Mouse (Mus musculus) hindbrain, embryonic 11.5 days (tissue): ENCODE measurements around the gene Lsm6. TPM values are rescaled to one million over a fixed set of nuclear protein-coding genes. Genes with fewer than 3 reads are reported as not detected.

Experiments
- ATAC-seq: fragments of 200-750 bp; cut with Nextera tagmentation; 2 replicates; pipeline ENCODE4 v1.8.0; 2017; ENCODE audit warnings: mild to moderate bottlenecking, moderate TSS enrichment, moderate library complexity; ENCODE audit not compliant: low FRiP score
- DNase-seq: peaks from one replicate; pipeline ENCODE4 v3.0.0-alpha.2; 2015; ENCODE audit warnings: low spot score
- H3K27ac ChIP-seq: fragments of 300-500 bp; sonication (generic); 2 replicates; pipeline ENCODE4 v1.5.1; 2014; ENCODE audit warnings: mild to moderate bottlenecking, low read depth, low read length
- H3K27me3 ChIP-seq: fragments of 300-500 bp; sonication (generic); 2 replicates; pipeline ENCODE4 v1.6.1; 2014; ENCODE audit warnings: mild to moderate bottlenecking, low read length, moderate library complexity, mixed read lengths; ENCODE audit not compliant: control insufficient read depth, insufficient read depth
- H3K36me3 ChIP-seq: fragments of 300-500 bp; sonication (generic); 2 replicates; pipeline ENCODE4 v1.6.1; 2014; ENCODE audit warnings: mild to moderate bottlenecking, low read length, moderate library complexity, mixed read lengths; ENCODE audit not compliant: control insufficient read depth, insufficient read depth
- H3K4me1 ChIP-seq: fragments of 300-500 bp; sonication (generic); replicated peaks from 2 replicates; pipeline ENCODE4 v1.6.1; 2014; ENCODE audit warnings: low read length, mixed read lengths; ENCODE audit not compliant: control insufficient read depth, insufficient read depth
- H3K4me2 ChIP-seq: fragments of 300-500 bp; sonication (generic); replicated peaks from 2 replicates; pipeline ENCODE4 v1.6.1; 2014; ENCODE audit warnings: mild to moderate bottlenecking, low read depth, low read length
- H3K4me3 ChIP-seq: fragments of 300-500 bp; sonication (generic); 2 replicates; pipeline ENCODE4 v1.5.1; 2014; ENCODE audit warnings: low read depth, low read length
- H3K9ac ChIP-seq: fragments of 300-500 bp; sonication (generic); 2 replicates; pipeline ENCODE4 v1.6.1; 2014; ENCODE audit warnings: low read depth, low read length
- H3K9me3 ChIP-seq: fragments of 300-500 bp; sonication (generic); 2 replicates; pipeline ENCODE4 v1.6.1; 2016; ENCODE audit warnings: low read length; ENCODE audit not compliant: control insufficient read depth
- WGBS: fragments of 180-500 bp; shearing (Covaris S2); extraction: QIAGEN DNeasy Blood & Tissue Kit; methylation state at CpG from one replicate; pipeline ENCODE4 v1.1.7; 2014; 5-methylcytosine and 5-hydroxymethylcytosine counted together
- polyA plus RNA-seq: library from polyadenylated mRNA; unstranded; fragments of >200 nt; fragmentation: Nextera tagmentation; extraction: Ambion mirVana; gene quantifications from 2 replicates; pipeline ENCODE4 v1.2.1, GENCODE M21; 2014

Gene Lsm6
- 220 and 233 TPM in 2 replicates for polyA plus RNA-seq

- Histone ChIP-seq H3K27ac (peak within 1 kb of the TSS; percentile 86), H3K9me3 (no peaks in the 10 kb centered on the region), H3K27me3 (no peaks in the 10 kb centered on the region), H3K4me2 (peak within 1 kb of the TSS; percentile 46), H3K4me1 (no peaks in the 10 kb centered on the region), H3K9ac (peak within 1 kb of the TSS; percentile 69), H3K4me3 (peak within 1 kb of the TSS; percentile 56), H3K36me3 (no peaks in the 10 kb centered on the region)
- under 1% methylated on average over 65 of the region's 70 CpGs for WGBS
- DNase-seq = peak; percentile 98
- ATAC-seq = peak; percentile 95
These were observed at the start of gene Lsm6 for GRCm38 (mm10) chr8:78820673-78821310. TSS of gene Lsm6 (minus strand) at chr8:78821140.

DNA sequence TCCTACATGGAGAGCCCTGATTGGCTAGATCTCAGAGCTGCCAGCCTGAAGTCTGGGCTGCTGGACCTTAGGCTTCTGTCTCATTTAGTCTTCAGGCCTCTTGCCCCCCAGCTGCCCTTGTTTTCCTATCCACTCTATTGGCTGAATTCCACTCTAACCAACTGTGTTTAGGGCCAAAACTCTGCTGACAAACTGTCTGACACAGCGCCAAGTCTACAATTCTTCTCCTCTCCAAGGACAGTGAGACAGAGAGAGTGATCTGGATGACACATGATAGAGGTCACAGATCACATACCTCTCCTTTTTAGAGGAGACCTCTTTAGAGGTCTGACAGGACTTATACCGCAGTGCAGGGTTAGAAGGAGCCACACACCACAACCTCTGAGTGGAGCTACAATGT, 46.1 kb upstream of the Lsm6 start:
- H3K4me3 ChIP-seq = no peak overlapping the region
- H3K9me3 ChIP-seq = no peaks in the 10 kb centered on the region
- no peak overlapping the region for H3K27ac ChIP-seq
- 96% methylated on average over 2 of the region's 2 CpGs for WGBS
- DNase-seq (no peak), ATAC-seq (no peak)
- H3K9ac ChIP-seq = no peak overlapping the region
- no peaks in the 10 kb centered on the region for H3K4me1 ChIP-seq
- H3K27me3 ChIP-seq = no peaks in the 10 kb centered on the region
- no peak overlapping the region for H3K4me2 ChIP-seq
- H3K36me3 ChIP-seq = no peaks in the 10 kb centered on the region

DNA sequence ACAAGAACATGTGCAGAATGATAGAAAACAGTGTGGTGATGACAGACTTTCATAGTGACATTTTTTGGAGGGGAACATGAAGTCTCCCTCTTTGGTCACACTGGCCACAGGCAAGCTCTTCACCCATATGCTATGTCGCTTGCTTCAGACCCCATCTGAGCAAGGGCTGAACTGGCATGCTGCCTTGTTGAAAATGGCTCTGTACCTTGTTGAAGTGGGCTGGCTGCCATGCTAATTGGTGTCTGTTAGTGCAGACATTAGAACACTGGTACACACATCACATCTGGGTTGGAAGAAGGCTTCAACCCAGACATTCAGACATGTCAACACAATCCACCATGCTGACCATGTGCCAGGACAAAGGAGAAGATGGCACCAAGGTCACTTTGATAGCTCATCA, 42.1 kb upstream of the Lsm6 start:
- Histone ChIP-seq H3K4me2 (no peak overlapping the region), H3K9me3 (no peaks in the 10 kb centered on the region), H3K36me3 (no peaks in the 10 kb centered on the region), H3K9ac (no peak overlapping the region), H3K27me3 (no peaks in the 10 kb centered on the region), H3K4me1 (no peaks in the 10 kb centered on the region), H3K27ac (no peak overlapping the region), H3K4me3 (no peak overlapping the region)
- DNase-seq = no peak
- 93% methylated on average over 1 of the region's 1 CpGs for WGBS
- no peak for ATAC-seq

- Histone ChIP-seq H3K36me3 (no peaks in the 10 kb centered on the region), H3K4me1 (no peaks in the 10 kb centered on the region), H3K27ac (no peak overlapping the region), H3K27me3 (no peaks in the 10 kb centered on the region), H3K4me3 (no peak overlapping the region), H3K4me2 (no peak overlapping the region), H3K9me3 (no peaks in the 10 kb centered on the region), H3K9ac (no peak overlapping the region)
- ATAC-seq (no peak), DNase-seq (no peak)
- 71% methylated on average over 9 of the region's 9 CpGs for WGBS
These were observed 41.1 kb upstream of the Lsm6 start for GRCm38 (mm10) chr8:78862046-78862445.

DNA sequence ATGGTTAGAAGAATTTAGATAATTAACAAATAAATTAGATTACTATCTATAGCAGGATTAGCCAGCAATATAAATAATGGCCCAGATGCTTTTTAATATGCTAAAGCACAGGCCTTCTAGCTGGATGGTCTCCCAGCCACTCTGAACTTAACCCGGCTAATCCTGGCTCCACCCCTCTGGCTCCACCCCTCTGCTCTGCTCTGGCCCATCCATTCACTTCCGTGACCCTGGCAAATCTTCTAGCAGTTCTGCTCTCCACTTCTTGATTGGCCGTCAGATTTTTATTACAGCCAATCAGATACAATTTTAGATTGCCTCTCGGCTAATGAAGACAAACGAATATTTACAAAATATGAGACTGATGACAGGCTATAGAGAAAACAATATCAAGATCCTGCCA, 39.8 kb upstream of the Lsm6 start:
- H3K9ac ChIP-seq = no peak overlapping the region
- no peaks in the 10 kb centered on the region for H3K9me3 ChIP-seq
- no peaks in the 10 kb centered on the region for H3K4me1 ChIP-seq
- no peak overlapping the region for H3K27ac ChIP-seq
- DNase-seq (no peak), ATAC-seq (no peak)
- no peak overlapping the region for H3K4me3 ChIP-seq
- no peaks in the 10 kb centered on the region for H3K27me3 ChIP-seq
- WGBS = 60% methylated on average over 5 of the region's 5 CpGs
- no peak overlapping the region for H3K4me2 ChIP-seq
- no peaks in the 10 kb centered on the region for H3K36me3 ChIP-seq

- Histone ChIP-seq H3K4me2 (no peak overlapping the region), H3K27ac (no peak overlapping the region), H3K4me3 (no peak overlapping the region), H3K4me1 (no peaks in the 10 kb centered on the region), H3K27me3 (no peaks in the 10 kb centered on the region), H3K9me3 (no peaks in the 10 kb centered on the region), H3K9ac (no peak overlapping the region), H3K36me3 (no peaks in the 10 kb centered on the region)
- WGBS = 97% methylated on average over 7 of the region's 7 CpGs
- ATAC-seq (no peak), DNase-seq (no peak)
These were observed 36.5 kb upstream of the Lsm6 start for GRCm38 (mm10) chr8:78857421-78857820.

DNA sequence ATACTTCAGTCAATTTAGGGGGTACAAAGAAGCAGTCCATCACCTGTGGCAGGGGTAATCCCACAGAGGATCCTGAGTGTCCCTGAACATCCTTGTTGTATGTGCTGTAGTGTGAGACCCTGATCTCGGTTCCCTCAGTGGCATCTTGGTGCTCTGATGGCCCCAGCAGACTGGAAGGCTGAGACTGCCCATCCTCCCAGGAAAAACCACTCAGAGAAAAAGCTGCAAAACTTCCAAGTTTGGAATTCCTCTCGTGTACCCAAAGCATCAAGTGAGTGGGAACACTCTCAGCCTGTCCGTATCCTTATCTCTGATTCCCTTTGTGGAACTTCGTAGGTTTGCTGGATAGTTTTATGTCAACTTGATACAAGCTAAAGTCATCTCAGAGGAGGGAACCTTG, 31.3 kb upstream of the Lsm6 start:
- Histone ChIP-seq H3K27ac (no peak overlapping the region), H3K4me1 (no peaks in the 10 kb centered on the region), H3K36me3 (no peaks in the 10 kb centered on the region), H3K4me3 (no peak overlapping the region), H3K9ac (no peak overlapping the region), H3K9me3 (no peaks in the 10 kb centered on the region), H3K27me3 (no peaks in the 10 kb centered on the region), H3K4me2 (no peak overlapping the region)
- ATAC-seq (no peak), DNase-seq (no peak)
- 83% methylated on average over 4 of the region's 4 CpGs for WGBS

DNA sequence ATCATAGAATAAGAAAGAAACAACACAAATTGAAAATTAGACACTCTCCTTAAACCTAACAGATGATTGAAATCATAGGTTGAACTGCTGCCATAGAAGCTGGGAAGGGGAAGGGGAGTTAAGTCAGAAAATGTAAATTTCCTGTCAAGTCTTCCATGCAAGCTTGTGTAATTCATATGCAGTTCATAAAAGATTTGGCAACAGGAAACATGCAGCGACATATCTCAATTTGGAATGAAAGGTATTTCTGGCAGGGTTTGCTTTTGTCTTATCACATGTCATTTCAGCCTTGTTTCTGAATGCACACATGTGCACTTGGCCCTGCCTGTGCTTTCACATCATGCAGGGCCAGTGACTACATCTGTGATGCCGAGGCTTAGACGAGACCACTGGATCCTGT, 26.3 kb upstream of the Lsm6 start:
- H3K27me3 ChIP-seq = no peaks in the 10 kb centered on the region
- no peak overlapping the region for H3K9ac ChIP-seq
- no peaks in the 10 kb centered on the region for H3K4me1 ChIP-seq
- DNase-seq (no peak), ATAC-seq (no peak)
- H3K9me3 ChIP-seq = no peaks in the 10 kb centered on the region
- H3K36me3 ChIP-seq = no peaks in the 10 kb centered on the region
- H3K4me3 ChIP-seq = no peak overlapping the region
- H3K4me2 ChIP-seq = no peak overlapping the region
- no peak overlapping the region for H3K27ac ChIP-seq
- 87% methylated on average over 3 of the region's 3 CpGs for WGBS

DNA sequence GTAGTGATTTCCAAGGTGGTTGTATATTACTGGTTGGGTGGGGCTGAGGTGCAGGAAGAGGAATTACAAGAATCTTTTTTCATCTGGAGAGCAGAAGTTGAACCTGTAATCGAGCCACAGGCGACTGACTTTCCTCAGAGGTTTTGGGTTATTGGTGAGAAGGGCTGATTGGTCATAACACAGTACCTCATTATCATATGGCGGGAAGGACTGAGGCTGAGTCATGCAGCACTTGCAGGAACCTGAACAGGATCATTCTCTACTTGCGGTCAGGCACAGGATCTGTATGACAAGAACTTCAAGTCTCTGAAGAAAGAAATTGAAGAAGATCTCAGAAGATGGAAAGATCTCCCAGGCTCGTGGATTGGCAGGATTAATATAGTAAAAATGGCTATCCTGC, 23.6 kb upstream of the Lsm6 start:
- no peak overlapping the region for H3K4me3 ChIP-seq
- H3K4me2 ChIP-seq = no peak overlapping the region
- no peak overlapping the region for H3K9ac ChIP-seq
- 83% methylated on average over 5 of the region's 5 CpGs for WGBS
- DNase-seq (no peak), ATAC-seq (no peak)
- no peaks in the 10 kb centered on the region for H3K27me3 ChIP-seq
- no peak overlapping the region for H3K27ac ChIP-seq
- H3K4me1 ChIP-seq = no peaks in the 10 kb centered on the region
- H3K36me3 ChIP-seq = no peaks in the 10 kb centered on the region
- H3K9me3 ChIP-seq = no peaks in the 10 kb centered on the region
